Mouse (Mus musculus) layer of hippocampus, adult 11-12 months (tissue): ENCODE data around the gene Ptpn3.

Source experiments
- DNase-seq: peaks from one replicate; pipeline ENCODE4 v3.0.0; 2022; ENCODE audit warnings: low spot score

Ptpn3 gene

GRCm38 (mm10) chr4:57168277-57168676 is 133.4 kb downstream of the Ptpn3 start:
- DNase-seq, result no peak

- DNase-seq, result no peak
Observed at GRCm38 (mm10) chr4:57166922-57167870, 134.4 kb downstream of the Ptpn3 start.

- DNase-seq, result no peak
Observed at GRCm38 (mm10) chr4:57165654-57166053, 136.0 kb downstream of the Ptpn3 start.

- no peak for DNase-seq
Observed at GRCm38 (mm10) chr4:57164578-57165210, 136.9 kb downstream of the Ptpn3 start.

GRCm38 (mm10) chr4:57162789-57163722 is 138.6 kb downstream of the Ptpn3 start:
- peak; percentile 39 for DNase-seq

GRCm38 (mm10) chr4:57160571-57160970 is 141.1 kb downstream of the Ptpn3 start:
- no peak for DNase-seq

GRCm38 (mm10) chr4:57156549-57157169 is 145.0 kb downstream of the Ptpn3 start:
- DNase-seq, result no peak

- DNase-seq, result no peak
Observed at GRCm38 (mm10) chr4:57153838-57154237, 147.8 kb downstream of the Ptpn3 start.

- DNase-seq, result no peak
Observed at GRCm38 (mm10) chr4:57153068-57153835, 148.4 kb downstream of the Ptpn3 start.

- no peak for DNase-seq
Observed at GRCm38 (mm10) chr4:57148182-57148581, 153.5 kb downstream of the Ptpn3 start.

GRCm38 (mm10) chr4:57143026-57143937 is 158.4 kb downstream of the Ptpn3 start, which contains the start of gene Epb41l4b:
Gene Epb41l4b (minus strand): TSS chr4:57143437.
- peak; percentile 79 for DNase-seq

GRCm38 (mm10) chr4:57142374-57143025 is 159.1 kb downstream of the Ptpn3 start:
- peak; percentile 21 for DNase-seq

GRCm38 (mm10) chr4:57141908-57142361 is 159.7 kb downstream of the Ptpn3 start:
- peak; percentile 25 for DNase-seq

- no peak for DNase-seq
Observed at GRCm38 (mm10) chr4:57140992-57141717, 160.5 kb downstream of the Ptpn3 start.
